Mouse (Mus musculus) bone marrow, adult 2 months (tissue): ENCODE results near the gene Pde10a. TPM values are rescaled to one million over a fixed set of nuclear protein-coding genes. Genes with fewer than 3 reads are reported as not detected.

Experiments used
- H3K27ac ChIP-seq: fragments of 200-500 bp; 2 replicates; pipeline ENCODE4 v1.5.1; 2012; ENCODE audit warnings: low read depth, mild to moderate bottlenecking, control low read depth, inconsistent platforms, low read length; ENCODE audit not compliant: control insufficient read depth, poor library complexity, insufficient read depth
- H3K4me1 ChIP-seq: fragments of 200-500 bp; 2 replicates; pipeline ENCODE4 v1.6.1; 2011; ENCODE audit warnings: low read length; ENCODE audit not compliant: control insufficient read depth, insufficient read depth
- H3K4me3 ChIP-seq: fragments of 200-500 bp; replicated peaks from 2 replicates; pipeline ENCODE3; 2011; ENCODE audit warnings: mild to moderate bottlenecking, low read depth, low read length, control low read depth; ENCODE audit not compliant: control insufficient read depth
- CTCF ChIP-seq: fragments of 200-500 bp; IDR thresholded peaks from 2 replicates; pipeline ENCODE4 v1.5.1; 2011; ENCODE audit warnings: low read length, control low read depth; ENCODE audit not compliant: control insufficient read depth, insufficient read depth
- POLR2A ChIP-seq: fragments of 200-500 bp; IDR thresholded peaks from 2 replicates; pipeline ENCODE4 v1.6.1; 2011; ENCODE audit warnings: low read depth, mild to moderate bottlenecking, control low read depth, low read length, borderline replicate concordance; ENCODE audit not compliant: control insufficient read depth
- WGBS: fragments of 180-500 bp; shearing (Covaris S2); methylation state at CpG from one replicate; pipeline ENCODE4 v1.1.7; 2018; 5-methylcytosine and 5-hydroxymethylcytosine counted together
- polyA plus RNA-seq: library from polyadenylated mRNA; stranded (reverse); fragments of >200 nt; gene quantifications from 2 replicates; pipeline ENCODE4 v1.2.4, GENCODE M21; 2011; ENCODE audit warnings: low replicate concordance; ENCODE audit not compliant: missing spikeins, insufficient read depth, insufficient read length

The Pde10a gene
- polyA plus RNA-seq, 1 experiment: 5.5 TPM

GRCm38 (mm10) chr17:8775571-8776161 lies 250.5 kb downstream of the Pde10a start:
- Histone ChIP-seq H3K4me3 (no peak overlapping the region), H3K4me1 (peaks cover 1% of the 10 kb centered on the region), H3K27ac (no peak overlapping the region)
- 82% methylated on average over 11 of the region's 11 CpGs for WGBS
- TF ChIP-seq POLR2A (no peak), CTCF (no peak)

- H3K27ac ChIP-seq: no peak overlapping the region
- H3K4me3 ChIP-seq: no peak overlapping the region
- 87% methylated on average over 6 of the region's 6 CpGs for WGBS
- H3K4me1 ChIP-seq: no peaks in the 10 kb centered on the region; the same call in none of the 2 replicates
- TF ChIP-seq CTCF: no peak
- TF ChIP-seq POLR2A: no peak
These were observed 252.5 kb downstream of the Pde10a start for GRCm38 (mm10) chr17:8777710-8778109.

- Histone ChIP-seq H3K27ac (no peak overlapping the region), H3K4me3 (no peak overlapping the region), H3K4me1 (peaks cover 2% of the 10 kb centered on the region)
- 74% methylated on average over 5 of the region's 5 CpGs for WGBS
- TF ChIP-seq POLR2A (no peak), CTCF (no peak)
These were observed 253.7 kb downstream of the Pde10a start for GRCm38 (mm10) chr17:8778839-8779238.

GRCm38 (mm10) chr17:8780484-8780883 lies 255.3 kb downstream of the Pde10a start:
- H3K27ac ChIP-seq: no peak overlapping the region
- no peak overlapping the region for H3K4me3 ChIP-seq
- no peak for TF ChIP-seq CTCF
- no peak for TF ChIP-seq POLR2A
- WGBS: 86% methylated on average over 4 of the region's 4 CpGs
- H3K4me1 ChIP-seq: peaks cover 2% of the 10 kb centered on the region

GRCm38 (mm10) chr17:8781040-8781439 lies 255.9 kb downstream of the Pde10a start:
- no peak overlapping the region for H3K27ac ChIP-seq
- no peak for TF ChIP-seq POLR2A
- TF ChIP-seq CTCF: no peak
- 70% methylated on average over 2 of the region's 2 CpGs for WGBS
- peaks cover 2% of the 10 kb centered on the region for H3K4me1 ChIP-seq
- no peak overlapping the region for H3K4me3 ChIP-seq

GRCm38 (mm10) chr17:8781576-8781975 lies 256.4 kb downstream of the Pde10a start:
- peaks cover 2% of the 10 kb centered on the region for H3K4me1 ChIP-seq
- no peak overlapping the region for H3K27ac ChIP-seq
- no peak for TF ChIP-seq CTCF
- TF ChIP-seq POLR2A: no peak
- 63% methylated on average over 1 of the region's 1 CpGs for WGBS
- H3K4me3 ChIP-seq: no peak overlapping the region

GRCm38 (mm10) chr17:8785908-8786307 lies 260.7 kb downstream of the Pde10a start:
- 84% methylated on average over 6 of the region's 6 CpGs for WGBS
- Histone ChIP-seq H3K4me1 (peaks cover 2% of the 10 kb centered on the region), H3K27ac (no peak overlapping the region), H3K4me3 (no peak overlapping the region)
- TF ChIP-seq CTCF (no peak), POLR2A (no peak)

GRCm38 (mm10) chr17:8786484-8786883 lies 261.3 kb downstream of the Pde10a start:
- Histone ChIP-seq H3K4me3 (no peak overlapping the region), H3K27ac (no peak overlapping the region), H3K4me1 (peaks cover 2% of the 10 kb centered on the region)
- 74% methylated on average over 4 of the region's 4 CpGs for WGBS
- TF ChIP-seq POLR2A (no peak), CTCF (no peak)

GRCm38 (mm10) chr17:8787762-8788161 lies 262.6 kb downstream of the Pde10a start:
- Histone ChIP-seq H3K27ac (no peak overlapping the region), H3K4me3 (no peak overlapping the region), H3K4me1 (peaks cover 2% of the 10 kb centered on the region)
- 57% methylated on average over 8 of the region's 8 CpGs for WGBS
- TF ChIP-seq POLR2A: no peak
- TF ChIP-seq CTCF: no peak
